Mouse (Mus musculus) MEL (cell line): ENCODE results near the gene Mtch2.

ENCODE experiments used
- CHD1 ChIP-seq: IDR thresholded peaks from 2 replicates; pipeline ENCODE4 v1.6.1; 2012; ENCODE audit warnings: low read depth, mild to moderate bottlenecking, inconsistent platforms, low read length, improper control_type of control experiment
- CTCF ChIP-seq, 3 experiments: IDR thresholded peaks in 2 of 3; conservative IDR thresholded peaks in 1 of 3; 2 replicates each; pipeline ENCODE4 v1.5.1; 2011 to 2012; ENCODE audit warnings: low read length in 3 of 3, low read depth in 2 of 3, mild to moderate bottlenecking in 2 of 3, improper control_type of control experiment in 1 of 3, inconsistent platforms in 1 of 3, mixed read lengths in 1 of 3, moderate library complexity in 1 of 3; ENCODE audit not compliant: control insufficient read depth in 1 of 3, insufficient read depth in 1 of 3, poor library complexity in 1 of 3, severe bottlenecking in 1 of 3
- EP300 ChIP-seq, 2 experiments: IDR thresholded peaks; 2 replicates each; pipeline ENCODE4 v1.6.1; 2011; ENCODE audit warnings: improper control_type of control experiment in 2 of 2, low read length in 2 of 2, low read depth in 1 of 2, mild to moderate bottlenecking in 1 of 2
- GABPA ChIP-seq: IDR thresholded peaks from 2 replicates; pipeline ENCODE4 v1.6.1; 2012; ENCODE audit warnings: low read depth, mild to moderate bottlenecking, inconsistent platforms, low read length, improper control_type of control experiment, moderate library complexity
- MEF2A ChIP-seq: IDR thresholded peaks from 2 replicates; pipeline ENCODE4 v1.6.1; 2014; ENCODE audit warnings: low read depth, mild to moderate bottlenecking, inconsistent platforms, low read length, improper control_type of control experiment; ENCODE audit not compliant: poor library complexity, insufficient replicate concordance, severe bottlenecking; ENCODE audit errors: extremely low read depth
- UBTF ChIP-seq: IDR thresholded peaks from 2 replicates; pipeline ENCODE4 v1.6.1; 2012; ENCODE audit warnings: low read depth, mild to moderate bottlenecking, inconsistent platforms, low read length, improper control_type of control experiment, moderate library complexity, borderline replicate concordance; ENCODE audit not compliant: insufficient read depth

GRCm38 (mm10) chr2:90864184-90864583 lies 17.2 kb downstream of the Mtch2 start:
- no peak for TF ChIP-seq CTCF (IDR thresholded peaks at IDR 0.05 in 2 of 3, conservative IDR thresholded peaks at IDR 0.05 in 1 of 3; ENCODE audit: control insufficient read depth in 1 of 3, insufficient read depth in 1 of 3, low read depth in 2 of 3, low read length in 3 of 3, poor library complexity in 1 of 3, severe bottlenecking in 1 of 3)
- no peak for TF ChIP-seq GABPA
- TF ChIP-seq MEF2A, result no peak
- TF ChIP-seq EP300 (IDR thresholded peaks at IDR 0.05; ENCODE audit: low read depth in 1 of 2, low read length in 2 of 2), result no peak
- no peak for TF ChIP-seq UBTF
- TF ChIP-seq CHD1, result no peak
